Mouse (Mus musculus): Measurements from ENCODE around the gene Pygo2. TPM values are rescaled to one million over a fixed set of nuclear protein-coding genes. Genes with fewer than 3 reads are reported as not detected.

Pygo2 gene
- polyA plus RNA-seq, 1 experiment from 2014 or later = 47.6 TPM

- Histone ChIP-seq H3K9ac (ENCODE audit: low read depth, low read length) (peak overlapping the region; percentile 72), H3K4me3 (ENCODE audit: low read depth, low read length) (peak overlapping the region; percentile 55), H3K4me1 (ENCODE audit: control insufficient read depth, insufficient read depth, low read length) (peaks cover 60% of the 10 kb centered on the region), H3K36me3 (ENCODE audit: control insufficient read depth, insufficient read depth, low read length) (no peaks in the 10 kb centered on the region), H3K9me3 (replicated peaks; ENCODE audit: control insufficient read depth, low read length, poor library complexity, severe bottlenecking) (no peaks in the 10 kb centered on the region), H3K27ac (ENCODE audit: low read length) (0 out of 2 replicates have a peak overlapping the region, but pooled peaks have one; percentile 8), H3K4me2 (ENCODE audit: low read length) (peak overlapping the region; percentile 99), H3K27me3 (ENCODE audit: control insufficient read depth, insufficient read depth, low read depth, low read length) (peaks cover 25% of the 10 kb centered on the region)
- ATAC-seq = no peak
- under 1% methylated on average over 44 of the region's 56 CpGs for WGBS
Observed at GRCm38 (mm10) chr3:89391663-89392511, 38.1 kb upstream of the Pygo2 start.

GRCm38 (mm10) chr3:89392871-89393311 is 37.1 kb upstream of the Pygo2 start:
- Histone ChIP-seq H3K9ac (ENCODE audit: low read depth, low read length) (peak overlapping the region; percentile 58), H3K27ac (ENCODE audit: low read length) (no peak overlapping the region), H3K9me3 (replicated peaks; ENCODE audit: control insufficient read depth, low read length, poor library complexity, severe bottlenecking) (no peaks in the 10 kb centered on the region), H3K4me3 (ENCODE audit: low read depth, low read length) (peak overlapping the region; percentile 55), H3K4me2 (ENCODE audit: low read length) (peak overlapping the region; percentile 99), H3K27me3 (ENCODE audit: control insufficient read depth, insufficient read depth, low read depth, low read length) (peaks cover 25% of the 10 kb centered on the region), H3K4me1 (ENCODE audit: control insufficient read depth, insufficient read depth, low read length) (peaks cover 60% of the 10 kb centered on the region), H3K36me3 (ENCODE audit: control insufficient read depth, insufficient read depth, low read length) (no peaks in the 10 kb centered on the region)
- ATAC-seq = no peak
- under 1% methylated on average over 20 of the region's 24 CpGs for WGBS

GRCm38 (mm10) chr3:89393605-89394004 is 36.4 kb upstream of the Pygo2 start:
- H3K27ac ChIP-seq (ENCODE audit: low read length) = peak overlapping the region; percentile 58
- peak overlapping the region; percentile 55 for H3K4me3 ChIP-seq (ENCODE audit: low read depth, low read length)
- peak; percentile 93 for ATAC-seq
- peak overlapping the region; percentile 65 for H3K9ac ChIP-seq (ENCODE audit: low read depth, low read length)
- peak overlapping the region; percentile 99 for H3K4me2 ChIP-seq (ENCODE audit: low read length)
- H3K36me3 ChIP-seq (ENCODE audit: control insufficient read depth, insufficient read depth, low read length) = no peaks in the 10 kb centered on the region
- peaks cover 60% of the 10 kb centered on the region for H3K4me1 ChIP-seq (ENCODE audit: control insufficient read depth, insufficient read depth, low read length)
- H3K9me3 ChIP-seq (replicated peaks; ENCODE audit: control insufficient read depth, low read length, poor library complexity, severe bottlenecking) = no peaks in the 10 kb centered on the region
- H3K27me3 ChIP-seq (ENCODE audit: control insufficient read depth, insufficient read depth, low read depth, low read length) = peaks cover 25% of the 10 kb centered on the region
- under 1% methylated on average over 15 of the region's 15 CpGs for WGBS

GRCm38 (mm10) chr3:89394006-89394893 is 35.8 kb upstream of the Pygo2 start, which contains the start of gene Zbtb7b:
Gene Zbtb7b, minus strand, starts transcription at chr3:89394776.
- peaks cover 60% of the 10 kb centered on the region for H3K4me1 ChIP-seq (ENCODE audit: control insufficient read depth, insufficient read depth, low read length)
- H3K4me3 ChIP-seq (ENCODE audit: low read depth, low read length) = peak within 1 kb of the TSS; percentile 55
- peak within 1 kb of the TSS; percentile 99 for H3K4me2 ChIP-seq (ENCODE audit: low read length)
- H3K9ac ChIP-seq (ENCODE audit: low read depth, low read length) = peak within 1 kb of the TSS; percentile 65
- H3K27ac ChIP-seq (ENCODE audit: low read length) = peak within 1 kb of the TSS; percentile 58
- WGBS = under 1% methylated on average over 42 of the region's 42 CpGs
- peaks cover 25% of the 10 kb centered on the region for H3K27me3 ChIP-seq (ENCODE audit: control insufficient read depth, insufficient read depth, low read depth, low read length)
- no peaks in the 10 kb centered on the region for H3K9me3 ChIP-seq (replicated peaks; ENCODE audit: control insufficient read depth, low read length, poor library complexity, severe bottlenecking)
- peak; percentile 44 for ATAC-seq
- H3K36me3 ChIP-seq (ENCODE audit: control insufficient read depth, insufficient read depth, low read length) = no peaks in the 10 kb centered on the region

GRCm38 (mm10) chr3:89394894-89395256 is 35.1 kb upstream of the Pygo2 start:
- H3K4me3 ChIP-seq (ENCODE audit: low read depth, low read length) = peak overlapping the region; percentile 55
- H3K27me3 ChIP-seq (ENCODE audit: control insufficient read depth, insufficient read depth, low read depth, low read length) = peaks cover 25% of the 10 kb centered on the region
- peak overlapping the region; percentile 99 for H3K4me2 ChIP-seq (ENCODE audit: low read length)
- peak overlapping the region; percentile 54 for H3K9ac ChIP-seq (ENCODE audit: low read depth, low read length)
- no peaks in the 10 kb centered on the region for H3K36me3 ChIP-seq (ENCODE audit: control insufficient read depth, insufficient read depth, low read length)
- H3K4me1 ChIP-seq (ENCODE audit: control insufficient read depth, insufficient read depth, low read length) = peaks cover 60% of the 10 kb centered on the region
- WGBS = under 1% methylated on average over 12 of the region's 12 CpGs
- no peaks in the 10 kb centered on the region for H3K9me3 ChIP-seq (replicated peaks; ENCODE audit: control insufficient read depth, low read length, poor library complexity, severe bottlenecking)
- 0 out of 2 replicates have a peak, but pooled peaks have one; percentile 2 for ATAC-seq
- no peak overlapping the region for H3K27ac ChIP-seq (ENCODE audit: low read length)

GRCm38 (mm10) chr3:89395419-89395805 is 34.6 kb upstream of the Pygo2 start:
- WGBS = 2% methylated on average over 10 of the region's 10 CpGs
- Histone ChIP-seq H3K4me1 (ENCODE audit: control insufficient read depth, insufficient read depth, low read length) (peaks cover 60% of the 10 kb centered on the region), H3K9me3 (replicated peaks; ENCODE audit: control insufficient read depth, low read length, poor library complexity, severe bottlenecking) (no peaks in the 10 kb centered on the region), H3K36me3 (ENCODE audit: control insufficient read depth, insufficient read depth, low read length) (no peaks in the 10 kb centered on the region), H3K9ac (ENCODE audit: low read depth, low read length) (no peak overlapping the region; the same call in 1 of the 2 replicates), H3K27me3 (ENCODE audit: control insufficient read depth, insufficient read depth, low read depth, low read length) (peaks cover 25% of the 10 kb centered on the region), H3K4me2 (ENCODE audit: low read length) (peak overlapping the region; percentile 99), H3K4me3 (ENCODE audit: low read depth, low read length) (peak overlapping the region; percentile 55), H3K27ac (ENCODE audit: low read length) (no peak overlapping the region)
- ATAC-seq = no peak

- Histone ChIP-seq H3K27me3 (ENCODE audit: control insufficient read depth, insufficient read depth, low read depth, low read length) (peaks cover 25% of the 10 kb centered on the region), H3K4me1 (ENCODE audit: control insufficient read depth, insufficient read depth, low read length) (peaks cover 57% of the 10 kb centered on the region), H3K27ac (ENCODE audit: low read length) (no peak overlapping the region), H3K36me3 (ENCODE audit: control insufficient read depth, insufficient read depth, low read length) (no peaks in the 10 kb centered on the region), H3K9ac (ENCODE audit: low read depth, low read length) (peak overlapping the region; percentile 59), H3K4me2 (ENCODE audit: low read length) (peak overlapping the region; percentile 99), H3K4me3 (ENCODE audit: low read depth, low read length) (peak overlapping the region; percentile 38), H3K9me3 (replicated peaks; ENCODE audit: control insufficient read depth, low read length, poor library complexity, severe bottlenecking) (no peaks in the 10 kb centered on the region)
- WGBS = under 1% methylated on average over 35 of the region's 44 CpGs
- no peak for ATAC-seq
Observed at GRCm38 (mm10) chr3:89395806-89396653, 34.0 kb upstream of the Pygo2 start.

GRCm38 (mm10) chr3:89396654-89397005 is 33.4 kb upstream of the Pygo2 start:
- WGBS = 0% methylated on average over 4 of the region's 4 CpGs
- Histone ChIP-seq H3K36me3 (ENCODE audit: control insufficient read depth, insufficient read depth, low read length) (peaks cover 3% of the 10 kb centered on the region; the same call in 1 of the 2 replicates), H3K27ac (ENCODE audit: low read length) (no peak overlapping the region), H3K4me2 (ENCODE audit: low read length) (peak overlapping the region; percentile 99), H3K27me3 (ENCODE audit: control insufficient read depth, insufficient read depth, low read depth, low read length) (peaks cover 25% of the 10 kb centered on the region), H3K9me3 (replicated peaks; ENCODE audit: control insufficient read depth, low read length, poor library complexity, severe bottlenecking) (no peaks in the 10 kb centered on the region), H3K4me1 (ENCODE audit: control insufficient read depth, insufficient read depth, low read length) (peaks cover 51% of the 10 kb centered on the region), H3K9ac (ENCODE audit: low read depth, low read length) (peak overlapping the region; percentile 10; the same call in 1 of the 2 replicates), H3K4me3 (ENCODE audit: low read depth, low read length) (peak overlapping the region; percentile 38)
- ATAC-seq = no peak
